Mouse (Mus musculus) MEL (cell line): ENCODE results near the gene 1700013F07Rik. TPM values are rescaled to one million over a fixed set of nuclear protein-coding genes. Genes with fewer than 3 reads are reported as not detected.

Experiments used
- DNase-seq: peaks from one replicate; pipeline ENCODE4 v3.0.0; 2011; ENCODE audit warnings: low read depth, low spot score
- H3K27ac ChIP-seq: 2 replicates; pipeline ENCODE4 v1.5.1; 2012; ENCODE audit warnings: low read depth, mild to moderate bottlenecking, control low read depth, low read length, moderate library complexity; ENCODE audit not compliant: control insufficient read depth
- H3K27me3 ChIP-seq, 2 experiments: fragments of 150-350 bp in 1 of 2; sonication (generic) in 1 of 2; 2 replicates each; pipeline ENCODE4 v1.6.1; 2012; ENCODE audit warnings: low read length in 2 of 2, mild to moderate bottlenecking in 2 of 2, improper control_type of control experiment in 1 of 2, moderate library complexity in 1 of 2; ENCODE audit not compliant: insufficient read depth in 2 of 2, control insufficient read depth in 1 of 2
- H3K36me3 ChIP-seq, 2 experiments: 2 replicates each; pipeline ENCODE4 v1.6.1; 2012 to 2014; ENCODE audit warnings: low read length in 2 of 2, improper control_type of control experiment in 1 of 2, inconsistent platforms in 1 of 2, mild to moderate bottlenecking in 1 of 2; ENCODE audit not compliant: insufficient read depth in 2 of 2, control insufficient read depth in 1 of 2
- H3K4me1 ChIP-seq, 2 experiments: fragments of 150-350 bp in 1 of 2; sonication (generic) in 1 of 2; 2 replicates each; pipeline ENCODE4 v1.6.1; 2012; ENCODE audit warnings: low read length in 2 of 2, improper control_type of control experiment in 1 of 2, mild to moderate bottlenecking in 1 of 2; ENCODE audit not compliant: insufficient read depth in 2 of 2, control insufficient read depth in 1 of 2
- H3K4me3 ChIP-seq, 2 experiments: fragments of 150-350 bp in 1 of 2; sonication (generic) in 1 of 2; 2 replicates each; pipeline ENCODE4 v1.5.1; 2012; ENCODE audit warnings: low read depth in 2 of 2, low read length in 2 of 2, mild to moderate bottlenecking in 2 of 2, moderate library complexity in 2 of 2, control low read depth in 1 of 2, improper control_type of control experiment in 1 of 2; ENCODE audit not compliant: control insufficient read depth in 1 of 2, insufficient read depth in 1 of 2
- H3K79me2 ChIP-seq: 2 replicates; pipeline ENCODE4 v1.6.1; 2012; ENCODE audit warnings: mild to moderate bottlenecking, low read length, moderate library complexity; ENCODE audit not compliant: control insufficient read depth, poor library complexity, insufficient read depth
- H3K9ac ChIP-seq: 2 replicates; pipeline ENCODE4 v1.6.1; 2012; ENCODE audit warnings: low read depth, mild to moderate bottlenecking, control low read depth, low read length, moderate library complexity; ENCODE audit not compliant: control insufficient read depth, poor library complexity, severe bottlenecking
- H3K9me3 ChIP-seq: fragments of 150-350 bp; sonication (generic); replicated peaks from 2 replicates; pipeline ENCODE4 v1.6.1; 2012; ENCODE audit warnings: mild to moderate bottlenecking, low read length, improper control_type of control experiment, moderate library complexity; ENCODE audit not compliant: insufficient read depth
- CHD1 ChIP-seq: IDR thresholded peaks from 2 replicates; pipeline ENCODE4 v1.6.1; 2012; ENCODE audit warnings: low read depth, mild to moderate bottlenecking, inconsistent platforms, low read length, improper control_type of control experiment
- CTCF ChIP-seq, 3 experiments: IDR thresholded peaks in 2 of 3; conservative IDR thresholded peaks in 1 of 3; 2 replicates each; pipeline ENCODE4 v1.5.1; 2011 to 2012; ENCODE audit warnings: low read length in 3 of 3, low read depth in 2 of 3, mild to moderate bottlenecking in 2 of 3, improper control_type of control experiment in 1 of 3, inconsistent platforms in 1 of 3, mixed read lengths in 1 of 3, moderate library complexity in 1 of 3; ENCODE audit not compliant: control insufficient read depth in 1 of 3, insufficient read depth in 1 of 3, poor library complexity in 1 of 3, severe bottlenecking in 1 of 3
- ELF1 ChIP-seq: IDR thresholded peaks from 2 replicates; pipeline ENCODE4 v1.6.1; 2014; ENCODE audit warnings: low read depth, mild to moderate bottlenecking, inconsistent platforms, low read length, improper control_type of control experiment, moderate library complexity
- GABPA ChIP-seq: IDR thresholded peaks from 2 replicates; pipeline ENCODE4 v1.6.1; 2012; ENCODE audit warnings: low read depth, mild to moderate bottlenecking, inconsistent platforms, low read length, improper control_type of control experiment, moderate library complexity
- JUND ChIP-seq: IDR thresholded peaks from 2 replicates; pipeline ENCODE4 v1.6.1; 2011; ENCODE audit warnings: low read depth, mild to moderate bottlenecking, improper control_type of control experiment, low read length
- MAX ChIP-seq: IDR thresholded peaks from 2 replicates; pipeline ENCODE4 v1.6.1; 2011; ENCODE audit warnings: low read length, improper control_type of control experiment
- MEF2A ChIP-seq: IDR thresholded peaks from 2 replicates; pipeline ENCODE4 v1.6.1; 2014; ENCODE audit warnings: low read depth, mild to moderate bottlenecking, inconsistent platforms, low read length, improper control_type of control experiment; ENCODE audit not compliant: poor library complexity, insufficient replicate concordance, severe bottlenecking; ENCODE audit errors: extremely low read depth
- MXI1 ChIP-seq: IDR thresholded peaks from 2 replicates; pipeline ENCODE4 v1.6.1; 2011; ENCODE audit warnings: mild to moderate bottlenecking, low read depth, low read length, improper control_type of control experiment
- MYB ChIP-seq: IDR thresholded peaks from 2 replicates; pipeline ENCODE4 v1.6.1; 2011; ENCODE audit warnings: mild to moderate bottlenecking, low read depth, low read length, improper control_type of control experiment
- NRF1 ChIP-seq: IDR thresholded peaks from 2 replicates; pipeline ENCODE4 v1.6.1; 2014; ENCODE audit warnings: low read depth, mild to moderate bottlenecking, inconsistent platforms, low read length, improper control_type of control experiment, moderate library complexity; ENCODE audit not compliant: poor library complexity, insufficient read depth, severe bottlenecking
- RCOR1 ChIP-seq: IDR thresholded peaks from 2 replicates; pipeline ENCODE4 v1.6.1; 2012; ENCODE audit warnings: low read depth, mild to moderate bottlenecking, inconsistent platforms, low read length, improper control_type of control experiment
- TAL1 ChIP-seq: IDR thresholded peaks from 2 replicates; pipeline ENCODE4 v1.6.1; 2012; ENCODE audit warnings: mild to moderate bottlenecking, inconsistent platforms, low read length, moderate library complexity, mixed read lengths
- TBP ChIP-seq: IDR thresholded peaks from 2 replicates; pipeline ENCODE4 v1.8.0; 2011; ENCODE audit warnings: low read depth, low read length, improper control_type of control experiment
- UBTF ChIP-seq: IDR thresholded peaks from 2 replicates; pipeline ENCODE4 v1.6.1; 2012; ENCODE audit warnings: low read depth, mild to moderate bottlenecking, inconsistent platforms, low read length, improper control_type of control experiment, moderate library complexity, borderline replicate concordance; ENCODE audit not compliant: insufficient read depth
- USF1 ChIP-seq: IDR thresholded peaks from 2 replicates; pipeline ENCODE4 v1.6.1; 2014; ENCODE audit warnings: low read depth, mild to moderate bottlenecking, inconsistent platforms, low read length, improper control_type of control experiment, moderate library complexity
- ZNF384 ChIP-seq: IDR thresholded peaks from 2 replicates; pipeline ENCODE4 v1.6.1; 2012; ENCODE audit warnings: low read depth, mild to moderate bottlenecking, inconsistent platforms, low read length, improper control_type of control experiment
- polyA plus RNA-seq, 2 experiments: library from polyadenylated mRNA; stranded (reverse) in 1 of 2; unstranded in 1 of 2; fragments of >175 nt in 1 of 2; fragments of >200 nt in 1 of 2; gene quantifications; 2 replicates each; pipeline versions ENCODE4 v1.2.1 to v1.2.4; 2012; ENCODE audit warnings: low replicate concordance in 2 of 2, low read depth in 1 of 2; ENCODE audit not compliant: insufficient read length in 2 of 2, insufficient read depth in 1 of 2, missing spikeins in 1 of 2
- total RNA-seq: library from RNA; depleted of rRNA; stranded (reverse); fragments of 300-350 nt; gene quantifications from 2 replicates; pipeline ENCODE4 v1.2.3, GENCODE M21; 2012

Gene 1700013F07Rik
- total and polyA plus RNA-seq, 3 experiments, result 0.17 TPM; not detected in 2

DNA sequence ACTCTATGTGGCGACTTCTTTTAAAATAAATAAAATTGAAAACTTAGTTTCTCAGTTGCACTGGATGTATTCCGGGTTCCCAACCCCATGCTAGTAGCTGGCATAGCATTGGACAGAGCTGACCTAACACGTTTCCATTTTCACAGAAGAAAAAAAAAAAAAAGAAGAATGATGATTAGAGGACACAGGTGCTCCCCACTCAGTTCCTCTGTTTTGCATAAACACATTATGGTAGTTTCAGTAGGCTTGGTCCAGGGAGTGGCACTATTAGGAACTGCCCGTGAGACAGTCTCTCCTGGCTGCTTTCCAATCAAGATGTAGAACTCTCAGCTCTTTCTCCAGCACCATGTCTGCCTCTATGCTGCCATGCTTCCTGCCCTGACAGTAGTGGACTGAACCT lies 50.6 kb downstream of the 1700013F07Rik start:
- Histone ChIP-seq H3K9ac (no peak overlapping the region), H3K27ac (no peak overlapping the region), H3K4me1 (peaks cover 2 to 6% of the 10 kb centered on the region in 2 experiments; a peak in 2 of 4 replicates), H3K4me3 (no peak overlapping the region), H3K9me3 (no peaks in the 10 kb centered on the region), H3K36me3 (peaks cover 0 to 3% of the 10 kb centered on the region in 2 experiments; a peak in 2 of 4 replicates), H3K27me3 (no peaks in the 10 kb centered on the region), H3K79me2 (no peaks in the 10 kb centered on the region)
- peak; percentile 59 for DNase-seq
- TF ChIP-seq MEF2A (no peak), ZNF384 (peak; percentile 35; the same call in 1 of the 2 replicates), JUND (no peak), MXI1 (no peak), CHD1 (no peak)

- H3K27ac ChIP-seq, result no peak overlapping the region
- H3K9ac ChIP-seq, result no peak overlapping the region
- peaks cover 2% of the 10 kb centered on the region; the same call in 1 of the 2 replicates for H3K79me2 ChIP-seq
- peaks cover 4 to 13% of the 10 kb centered on the region in 2 experiments; a peak in 2 of 4 replicates for H3K4me1 ChIP-seq
- TF ChIP-seq TBP (no peak), UBTF (no peak), ZNF384 (no peak), USF1 (no peak), ELF1 (no peak), MYB (no peak), MEF2A (no peak), MAX (no peak), GABPA (no peak), RCOR1 (no peak), CHD1 (no peak), TAL1 (no peak), NRF1 (no peak), CTCF (IDR thresholded peaks at IDR 0.05 in 2 of 3, conservative IDR thresholded peaks at IDR 0.05 in 1 of 3; ENCODE audit: control insufficient read depth in 1 of 3, insufficient read depth in 1 of 3, low read depth in 2 of 3, low read length in 3 of 3, poor library complexity in 1 of 3, severe bottlenecking in 1 of 3) (no peak)
- TF ChIP-seq, all 39 proteins: peak for 0
- peaks cover 0 to 6% of the 10 kb centered on the region in 2 experiments; a peak in 2 of 4 replicates for H3K36me3 ChIP-seq
- DNase-seq, result peak; percentile 34
- no peaks in the 10 kb centered on the region for H3K27me3 ChIP-seq
- no peak overlapping the region for H3K4me3 ChIP-seq
- H3K9me3 ChIP-seq, result no peaks in the 10 kb centered on the region
Observed at GRCm38 (mm10) chr3:108588446-108588845, 54.5 kb downstream of the 1700013F07Rik start.
